Mouse (Mus musculus): ENCODE measurements around the gene Cpa3. TPM values are rescaled to one million over a fixed set of nuclear protein-coding genes. Genes with fewer than 3 reads are reported as not detected.

Cpa3 gene
- total RNA-seq (2017), result 144 and 147 TPM in 2 replicates

- peak; percentile 69 for ATAC-seq (replicated peaks; ENCODE audit: low read depth, poor library complexity, severe bottlenecking)
These were observed at the start of gene Cpa3 for GRCm38 (mm10) chr3:20242050-20242449. Gene Cpa3 (minus strand): TSS chr3:20242181.

DNA sequence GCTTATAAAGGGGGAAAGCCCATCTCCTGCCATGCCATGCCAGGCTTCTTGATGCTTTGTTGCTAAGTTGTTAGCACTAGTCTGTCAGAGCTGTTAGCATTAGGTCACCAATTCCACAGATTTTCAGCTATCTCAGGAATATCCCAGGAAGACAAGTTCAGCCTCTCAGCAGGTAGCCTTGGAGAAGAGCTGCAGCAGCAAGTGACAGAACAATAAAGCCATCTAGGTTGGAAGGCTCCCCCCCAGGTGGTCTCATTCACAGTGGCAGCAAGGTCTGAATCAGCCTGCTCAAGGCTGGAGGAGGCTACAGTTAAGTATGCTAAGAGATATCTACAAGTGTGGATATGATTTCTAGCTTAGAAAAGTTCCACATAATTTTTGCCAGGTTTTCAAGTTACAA, 49.4 kb upstream of the Cpa3 start:
- no peak for ATAC-seq (replicated peaks; ENCODE audit: low read depth, poor library complexity, severe bottlenecking)

- ATAC-seq (replicated peaks; ENCODE audit: low read depth, poor library complexity, severe bottlenecking), result no peak
These were observed 46.8 kb upstream of the Cpa3 start for GRCm38 (mm10) chr3:20288761-20289160.

DNA sequence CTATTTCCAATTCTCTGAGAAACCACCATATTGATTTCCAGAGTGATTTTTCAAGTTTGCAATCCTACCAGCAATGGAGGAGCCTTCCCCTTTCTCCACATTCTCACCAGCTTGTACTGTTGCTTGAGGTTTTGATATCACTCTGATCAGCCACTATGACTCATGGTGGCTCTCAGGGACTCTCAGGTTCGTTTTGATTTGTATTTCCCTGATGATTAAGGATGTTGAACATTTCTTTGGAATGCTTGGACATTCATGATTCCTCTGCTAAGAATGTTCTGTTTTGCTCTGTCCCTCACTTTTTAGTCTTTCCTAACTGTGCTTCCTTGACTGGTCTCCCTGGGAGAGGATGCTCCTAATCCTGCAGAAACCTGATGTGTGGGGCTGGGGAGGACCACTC, 39.8 kb upstream of the Cpa3 start:
- no peak for ATAC-seq (replicated peaks; ENCODE audit: low read depth, poor library complexity, severe bottlenecking)

GRCm38 (mm10) chr3:20275633-20276032, 33.7 kb upstream of the Cpa3 start, which contains the start of gene Cpb1:
Gene Cpb1 (minus strand): TSS chr3:20275733.
- ATAC-seq (replicated peaks; ENCODE audit: low read depth, poor library complexity, severe bottlenecking), result no peak

- ATAC-seq (replicated peaks; ENCODE audit: low read depth, poor library complexity, severe bottlenecking), result peak; percentile 62
These were observed 12.8 kb upstream of the Cpa3 start for GRCm38 (mm10) chr3:20254566-20255479.

GRCm38 (mm10) chr3:20243913-20244312, 1.9 kb upstream of the Cpa3 start:
- ATAC-seq (replicated peaks; ENCODE audit: low read depth, poor library complexity, severe bottlenecking), result peak; percentile 74

DNA sequence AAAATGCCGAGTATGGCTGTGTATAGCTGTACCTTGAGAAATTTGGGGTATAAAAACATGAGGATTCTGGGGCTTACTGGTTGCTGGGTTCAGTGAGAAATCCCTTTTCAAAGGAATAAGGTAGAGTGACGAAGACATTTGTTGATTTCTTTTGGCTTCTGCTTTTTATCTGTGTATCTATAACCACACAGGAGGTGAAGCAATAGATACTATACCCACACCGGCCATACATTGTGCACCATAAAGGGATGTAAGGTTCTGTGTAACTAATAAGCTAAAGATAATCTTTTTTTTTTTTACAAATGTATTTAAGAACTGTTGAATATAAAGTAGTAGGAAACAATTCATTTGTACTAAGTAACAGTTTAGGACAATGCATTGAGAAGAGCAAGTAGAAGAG, 2.2 kb downstream of the Cpa3 start:
- ATAC-seq (replicated peaks; ENCODE audit: low read depth, poor library complexity, severe bottlenecking), result peak; percentile 31; the same call in 1 of the 2 replicates

DNA sequence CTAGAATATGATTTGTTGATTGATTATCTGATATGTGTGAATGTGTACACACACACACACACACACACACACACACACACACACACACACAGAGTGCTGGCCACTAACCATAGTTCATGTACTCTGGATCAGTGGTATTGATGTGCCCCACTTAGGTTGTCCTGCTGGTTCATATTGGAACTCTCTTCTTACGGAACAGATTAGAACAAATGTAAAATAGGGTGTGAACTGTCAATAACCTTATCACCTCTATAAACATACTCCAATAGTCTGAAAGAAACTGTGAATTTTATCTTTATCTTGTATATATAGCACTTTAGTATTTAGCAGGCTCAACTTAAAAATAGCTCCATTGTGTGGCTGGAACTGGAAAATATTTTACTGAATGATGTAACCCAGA, 5.0 kb downstream of the Cpa3 start:
- no peak for ATAC-seq (replicated peaks; ENCODE audit: low read depth, poor library complexity, severe bottlenecking)

DNA sequence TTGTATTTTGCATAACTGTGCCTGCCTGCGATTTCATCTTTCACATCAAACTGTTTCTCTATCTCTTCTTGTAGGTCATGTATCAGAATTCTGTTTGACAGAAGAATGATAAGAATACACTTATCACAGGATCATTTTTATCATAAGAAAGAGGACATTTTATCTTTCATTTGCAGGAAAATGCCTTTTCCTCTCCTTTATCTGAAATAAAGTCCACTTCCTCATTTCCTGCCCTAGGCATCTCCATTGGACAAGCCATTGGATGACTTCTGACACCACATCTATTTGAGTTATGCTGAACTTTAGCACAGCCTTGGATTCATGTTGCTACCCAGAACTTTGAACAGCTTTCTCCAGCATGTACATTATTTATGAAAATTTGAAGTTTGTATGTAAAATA, 13.0 kb downstream of the Cpa3 start:
- peak; percentile 81 for ATAC-seq (replicated peaks; ENCODE audit: low read depth, poor library complexity, severe bottlenecking)

GRCm38 (mm10) chr3:20225429-20225828, 16.6 kb downstream of the Cpa3 start:
- ATAC-seq (replicated peaks; ENCODE audit: low read depth, poor library complexity, severe bottlenecking), result no peak

GRCm38 (mm10) chr3:20222926-20223698, 18.9 kb downstream of the Cpa3 start:
- peak; percentile 68 for ATAC-seq (replicated peaks; ENCODE audit: low read depth, poor library complexity, severe bottlenecking)

GRCm38 (mm10) chr3:20222136-20222535, 19.8 kb downstream of the Cpa3 start:
- ATAC-seq (replicated peaks; ENCODE audit: low read depth, poor library complexity, severe bottlenecking), result no peak

GRCm38 (mm10) chr3:20198869-20199268, 43.1 kb downstream of the Cpa3 start:
- ATAC-seq (replicated peaks; ENCODE audit: low read depth, poor library complexity, severe bottlenecking), result peak; percentile 88

DNA sequence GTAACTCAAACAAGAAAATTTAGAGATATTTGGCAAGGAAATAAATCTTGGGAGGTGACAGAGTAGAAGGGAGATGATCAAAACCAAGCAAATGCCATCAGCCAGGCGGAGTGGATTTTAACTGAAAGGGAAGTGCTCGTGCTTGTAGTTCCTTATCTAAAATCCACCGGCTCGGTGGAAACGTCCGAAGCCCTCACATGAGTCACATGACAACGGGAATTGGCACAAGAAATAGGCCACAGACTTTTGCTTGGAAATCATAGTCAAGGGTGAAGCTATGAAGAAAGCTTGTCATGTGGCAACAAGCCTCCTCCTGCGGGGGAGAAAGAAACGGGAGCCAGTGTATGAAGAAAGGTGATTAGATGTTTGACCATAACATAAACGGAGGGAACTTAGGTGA, 44.1 kb downstream of the Cpa3 start:
- peak; percentile 86 for ATAC-seq (replicated peaks; ENCODE audit: low read depth, poor library complexity, severe bottlenecking)

- ATAC-seq (replicated peaks; ENCODE audit: low read depth, poor library complexity, severe bottlenecking), result peak; percentile 42; the same call in 1 of the 2 replicates
These were observed 52.9 kb downstream of the Cpa3 start for GRCm38 (mm10) chr3:20188976-20189675.

GRCm38 (mm10) chr3:20172394-20172793, 69.6 kb downstream of the Cpa3 start:
- no peak for ATAC-seq (replicated peaks; ENCODE audit: low read depth, poor library complexity, severe bottlenecking)

DNA sequence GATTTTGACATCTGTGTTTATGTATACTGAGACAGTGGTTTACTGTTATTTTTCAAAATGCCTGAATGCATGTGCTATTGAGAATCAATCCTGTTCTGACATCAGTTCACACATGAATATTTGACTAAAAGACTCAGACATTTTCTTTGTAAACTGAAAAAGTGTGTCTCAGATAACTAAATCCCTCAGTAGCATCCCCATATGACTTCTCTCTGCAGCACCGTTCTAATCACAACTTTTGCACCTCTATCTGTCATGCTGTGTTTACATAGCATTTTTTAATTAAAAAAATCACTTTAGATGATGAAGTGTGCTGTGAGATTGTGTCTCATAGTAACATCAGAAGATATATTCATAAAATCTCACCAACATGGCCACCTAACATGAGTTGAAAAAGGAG, 74.5 kb downstream of the Cpa3 start:
- ATAC-seq (replicated peaks; ENCODE audit: low read depth, poor library complexity, severe bottlenecking), result no peak

Data from common myeloid progenitor, adult 5-6 weeks (primary cell).